Mouse (Mus musculus) liver, embryonic 14.5 days (tissue): ENCODE measurements around the gene C1qtnf9. TPM values are rescaled to one million over a fixed set of nuclear protein-coding genes. Genes with fewer than 3 reads are reported as not detected.

Source experiments
- ATAC-seq: fragments of 200-750 bp; cut with Nextera tagmentation; 2 replicates; pipeline ENCODE4 v1.8.0; 2017; ENCODE audit warnings: moderate number of reproducible peaks, mild to moderate bottlenecking, moderate library complexity; ENCODE audit not compliant: insufficient read depth
- DNase-seq, 3 experiments: peaks; one replicate each; pipeline ENCODE4 v3.0.0-alpha.2; 2012 to 2013; ENCODE audit warnings: low read depth in 3 of 3, low spot score in 3 of 3
- H3K27ac ChIP-seq: fragments of 300-500 bp; sonication (generic); 2 replicates; pipeline ENCODE4 v1.5.1; 2014; ENCODE audit warnings: moderate library complexity, mild to moderate bottlenecking, control low read depth, inconsistent platforms
- H3K27me3 ChIP-seq: fragments of 300-500 bp; sonication (generic); 2 replicates; pipeline ENCODE4 v1.6.1; 2014; ENCODE audit warnings: mild to moderate bottlenecking, low read length, moderate library complexity; ENCODE audit not compliant: control insufficient read depth, insufficient read depth
- H3K36me3 ChIP-seq: fragments of 300-500 bp; sonication (generic); replicated peaks from 2 replicates; pipeline ENCODE4 v1.6.1; 2014; ENCODE audit warnings: low read depth; ENCODE audit not compliant: control insufficient read depth, insufficient read depth
- H3K4me1 ChIP-seq, 2 experiments: fragments of 200-500 bp in 1 of 2; fragments of 300-500 bp in 1 of 2; sonication (generic) in 1 of 2; replicated peaks; 2 replicates each; pipeline ENCODE4 v1.6.1; 2012 to 2014; ENCODE audit warnings: antibody characterized with exemption in 1 of 2, inconsistent platforms in 1 of 2, low read length in 1 of 2; ENCODE audit not compliant: control insufficient read depth in 2 of 2, insufficient read depth in 2 of 2
- H3K4me2 ChIP-seq: fragments of 300-500 bp; sonication (generic); 2 replicates; pipeline ENCODE4 v1.6.1; 2014; ENCODE audit warnings: low read depth, mild to moderate bottlenecking, control low read depth, moderate library complexity
- H3K4me3 ChIP-seq, 2 experiments: fragments of 200-500 bp in 1 of 2; fragments of 300-500 bp in 1 of 2; sonication (generic) in 1 of 2; 2 replicates each; pipeline ENCODE4 v1.5.1; 2012 to 2014; ENCODE audit warnings: low read depth in 2 of 2, low read length in 2 of 2, mild to moderate bottlenecking in 2 of 2, control low read depth in 1 of 2, inconsistent platforms in 1 of 2, moderate library complexity in 1 of 2; ENCODE audit not compliant: insufficient read depth in 1 of 2
- H3K9ac ChIP-seq: fragments of 300-500 bp; sonication (generic); replicated peaks from 2 replicates; pipeline ENCODE4 v1.6.1; 2014; ENCODE audit warnings: mild to moderate bottlenecking, control low read depth, moderate library complexity
- H3K9me3 ChIP-seq: fragments of 300-500 bp; sonication (generic); 2 replicates; pipeline ENCODE4 v1.6.1; 2016; ENCODE audit warnings: low read length, mixed read lengths; ENCODE audit not compliant: control insufficient read depth
- CTCF ChIP-seq: IDR thresholded peaks from 2 replicates; pipeline ENCODE4 v1.5.1; 2016; ENCODE audit warnings: antibody characterized with exemption, low read depth, control low read depth
- EP300 ChIP-seq: IDR thresholded peaks from 2 replicates; pipeline ENCODE4 v1.6.1; 2016; ENCODE audit warnings: antibody characterized with exemption, low read depth
- WGBS: fragments of 180-500 bp; shearing (Covaris S2); extraction: QIAGEN DNeasy Blood & Tissue Kit; methylation state at CpG from one replicate; pipeline ENCODE4 v1.1.7; 2014; ENCODE audit not compliant: insufficient replicate concordance; 5-methylcytosine and 5-hydroxymethylcytosine counted together
- polyA plus RNA-seq, 2 experiments: library from polyadenylated mRNA; depleted of rRNA in 1 of 2; stranded (reverse) in 1 of 2; unstranded in 1 of 2; fragments of >200 nt; fragmentation: Nextera tagmentation in 1 of 2; extraction: Ambion mirVana in 1 of 2; gene quantifications; 2 replicates each; pipeline versions ENCODE4 v1.2.1 to v1.2.3; 2012 to 2014

C1qtnf9 gene
- polyA plus RNA-seq, 2 experiments: 0.18 TPM; not detected in 1

- H3K36me3 ChIP-seq: no peaks in the 10 kb centered on the region; the same call in 1 of the 2 replicates
- DNase-seq: no peak
- WGBS: 81% methylated on average over 10 of the region's 10 CpGs
Observed at GRCm38 (mm10) chr14:60746141-60746540, 21.8 kb upstream of the C1qtnf9 start.

GRCm38 (mm10) chr14:60747154-60747870, 20.6 kb upstream of the C1qtnf9 start:
- Histone ChIP-seq H3K4me3 (no peak overlapping the region), H3K9ac (no peak overlapping the region), H3K9me3 (no peaks in the 10 kb centered on the region), H3K27me3 (no peaks in the 10 kb centered on the region), H3K27ac (no peak overlapping the region), H3K4me1 (0 out of 4 replicates have a peak, but pooled peaks cover 0 to 6% of the 10 kb centered on the region in 2 experiments), H3K36me3 (no peaks in the 10 kb centered on the region; the same call in 1 of the 2 replicates), H3K4me2 (no peak overlapping the region)
- WGBS: 69% methylated on average over 21 of the region's 21 CpGs
- ATAC-seq (no peak), DNase-seq (no peak)
- no peak for TF ChIP-seq CTCF
- no peak for TF ChIP-seq EP300

More at GRCm38 (mm10) chr14:60746141-60746540, 21.8 kb upstream of the C1qtnf9 start:
- H3K4me2 ChIP-seq: no peak overlapping the region
- no peak overlapping the region for H3K4me3 ChIP-seq
- no peak for TF ChIP-seq CTCF
- no peak for TF ChIP-seq EP300
- no peak overlapping the region for H3K27ac ChIP-seq
- H3K27me3 ChIP-seq: no peaks in the 10 kb centered on the region
- no peaks in the 10 kb centered on the region for H3K9me3 ChIP-seq
- 0 out of 2 replicates have a peak, but pooled peaks have one; percentile 26 for ATAC-seq
- H3K4me1 ChIP-seq: 0 out of 4 replicates have a peak, but pooled peaks cover 0 to 6% of the 10 kb centered on the region in 2 experiments
- H3K9ac ChIP-seq: no peak overlapping the region

- Histone ChIP-seq H3K27ac (no peak overlapping the region), H3K4me3 (no peak overlapping the region), H3K4me1 (0 out of 4 replicates have a peak, but pooled peaks cover 0 to 3% of the 10 kb centered on the region in 2 experiments), H3K9me3 (no peaks in the 10 kb centered on the region), H3K4me2 (no peak overlapping the region), H3K36me3 (peaks cover 12% of the 10 kb centered on the region; the same call in 1 of the 2 replicates), H3K9ac (no peak overlapping the region), H3K27me3 (no peaks in the 10 kb centered on the region)
- ATAC-seq: no peak
- WGBS: 63% methylated on average over 12 of the region's 12 CpGs
- DNase-seq: no peak
- TF ChIP-seq CTCF: no peak
- TF ChIP-seq EP300: no peak
Observed at GRCm38 (mm10) chr14:60749880-60750279, 18.1 kb upstream of the C1qtnf9 start.

- H3K4me1 ChIP-seq: no peaks in the 10 kb centered on the region
- ATAC-seq: no peak
- H3K4me3 ChIP-seq: no peak overlapping the region
- H3K36me3 ChIP-seq: peaks cover 18% of the 10 kb centered on the region; the same call in 1 of the 2 replicates
- H3K4me2 ChIP-seq: no peak overlapping the region
- 82% methylated on average over 16 of the region's 16 CpGs for WGBS
- no peak overlapping the region for H3K9ac ChIP-seq
- no peak for DNase-seq
- H3K27ac ChIP-seq: no peak overlapping the region
- H3K27me3 ChIP-seq: no peaks in the 10 kb centered on the region
- TF ChIP-seq CTCF (no peak), EP300 (no peak)
- H3K9me3 ChIP-seq: no peaks in the 10 kb centered on the region
Observed at GRCm38 (mm10) chr14:60751581-60751980, 16.4 kb upstream of the C1qtnf9 start.
